Mouse (Mus musculus): ENCODE data around the gene Kcnq2. TPM values are rescaled to one million over a fixed set of nuclear protein-coding genes. Genes with fewer than 3 reads are reported as not detected.
A peak's percentile ranks its signal among the peaks of the same experiment; 100 is the strongest.

Gene Kcnq2
- polyA plus RNA-seq, 1 experiment from 2014 or later = 0.25 TPM

- ATAC-seq (ENCODE audit: insufficient number of reproducible peaks, low FRiP score, low TSS enrichment, low read depth) (no peak), DNase-seq (ENCODE audit: low spot score) (no peak)
- 5% methylated on average over 7 of the region's 7 CpGs for WGBS
- H3K4me1 ChIP-seq (ENCODE audit: control insufficient read depth, insufficient read depth, low read length) = 0 out of 2 replicates have a peak, but pooled peaks cover 4% of the 10 kb centered on the region
- H3K4me3 ChIP-seq (ENCODE audit: low read depth, low read length) = no peak overlapping the region
- H3K9me3 ChIP-seq (ENCODE audit: control insufficient read depth, low read length) = no peaks in the 10 kb centered on the region
- no peak overlapping the region for H3K27ac ChIP-seq (replicated peaks; ENCODE audit: low read depth, low read length)
- H3K4me2 ChIP-seq (ENCODE audit: low read depth, severe bottlenecking) = no peak overlapping the region
- peaks cover 34% of the 10 kb centered on the region for H3K27me3 ChIP-seq (ENCODE audit: control insufficient read depth, insufficient read depth, low read length)
- H3K9ac ChIP-seq (ENCODE audit: low read length) = no peak overlapping the region
- no peaks in the 10 kb centered on the region for H3K36me3 ChIP-seq (ENCODE audit: control insufficient read depth, insufficient read depth, low read length)
Measured at GRCm38 (mm10) chr2:181041941-181042340, 93.2 kb downstream of the Kcnq2 start.

- Histone ChIP-seq H3K4me1 (ENCODE audit: control insufficient read depth, insufficient read depth, low read length) (0 out of 2 replicates have a peak, but pooled peaks cover 4% of the 10 kb centered on the region), H3K27me3 (ENCODE audit: control insufficient read depth, insufficient read depth, low read length) (peaks cover 39% of the 10 kb centered on the region), H3K36me3 (ENCODE audit: control insufficient read depth, insufficient read depth, low read length) (no peaks in the 10 kb centered on the region), H3K9ac (ENCODE audit: low read length) (no peak overlapping the region), H3K4me2 (ENCODE audit: low read depth, severe bottlenecking) (peak overlapping the region; percentile 92), H3K27ac (replicated peaks; ENCODE audit: low read depth, low read length) (no peak overlapping the region), H3K9me3 (ENCODE audit: control insufficient read depth, low read length) (no peaks in the 10 kb centered on the region), H3K4me3 (ENCODE audit: low read depth, low read length) (peak overlapping the region; percentile 52)
- 1% methylated on average over 16 of the region's 16 CpGs for WGBS
- DNase-seq (ENCODE audit: low spot score) (peak; percentile 72), ATAC-seq (ENCODE audit: insufficient number of reproducible peaks, low FRiP score, low TSS enrichment, low read depth) (0 out of 2 replicates have a peak, but pooled peaks have one; percentile 19)
Measured at GRCm38 (mm10) chr2:181039356-181039680, 95.8 kb downstream of the Kcnq2 start.

- Histone ChIP-seq H3K4me2 (ENCODE audit: low read depth, severe bottlenecking) (peak overlapping the region; percentile 92), H3K27ac (replicated peaks; ENCODE audit: low read depth, low read length) (no peak overlapping the region), H3K36me3 (ENCODE audit: control insufficient read depth, insufficient read depth, low read length) (no peaks in the 10 kb centered on the region), H3K9ac (ENCODE audit: low read length) (no peak overlapping the region), H3K9me3 (ENCODE audit: control insufficient read depth, low read length) (no peaks in the 10 kb centered on the region), H3K27me3 (ENCODE audit: control insufficient read depth, insufficient read depth, low read length) (peaks cover 39% of the 10 kb centered on the region), H3K4me1 (ENCODE audit: control insufficient read depth, insufficient read depth, low read length) (0 out of 2 replicates have a peak, but pooled peaks cover under 1% of the 10 kb centered on the region), H3K4me3 (ENCODE audit: low read depth, low read length) (peak overlapping the region; percentile 52)
- no peak; the same call in 1 of the 2 replicates for ATAC-seq (ENCODE audit: insufficient number of reproducible peaks, low FRiP score, low TSS enrichment, low read depth)
- DNase-seq (ENCODE audit: low spot score) = no peak
- under 1% methylated on average over 59 of the region's 63 CpGs for WGBS
Measured at GRCm38 (mm10) chr2:181038644-181039355, 96.3 kb downstream of the Kcnq2 start.

GRCm38 (mm10) chr2:181036561-181036960 lies 98.5 kb downstream of the Kcnq2 start:
- H3K27ac ChIP-seq (replicated peaks; ENCODE audit: low read depth, low read length) = no peak overlapping the region
- no peak overlapping the region for H3K4me3 ChIP-seq (ENCODE audit: low read depth, low read length)
- no peak for ATAC-seq (ENCODE audit: insufficient number of reproducible peaks, low FRiP score, low TSS enrichment, low read depth)
- no peak for DNase-seq (ENCODE audit: low spot score)
- H3K4me1 ChIP-seq (ENCODE audit: control insufficient read depth, insufficient read depth, low read length) = no peaks in the 10 kb centered on the region
- peaks cover 39% of the 10 kb centered on the region for H3K27me3 ChIP-seq (ENCODE audit: control insufficient read depth, insufficient read depth, low read length)
- 76% methylated on average over 6 of the region's 6 CpGs for WGBS
- H3K9me3 ChIP-seq (ENCODE audit: control insufficient read depth, low read length) = no peaks in the 10 kb centered on the region
- no peak overlapping the region for H3K4me2 ChIP-seq (ENCODE audit: low read depth, severe bottlenecking)
- no peaks in the 10 kb centered on the region for H3K36me3 ChIP-seq (ENCODE audit: control insufficient read depth, insufficient read depth, low read length)
- no peak overlapping the region for H3K9ac ChIP-seq (ENCODE audit: low read length)

- Histone ChIP-seq H3K4me3 (ENCODE audit: low read depth, low read length) (no peak overlapping the region), H3K4me1 (ENCODE audit: control insufficient read depth, insufficient read depth, low read length) (no peaks in the 10 kb centered on the region), H3K9ac (ENCODE audit: low read length) (no peak overlapping the region), H3K4me2 (ENCODE audit: low read depth, severe bottlenecking) (no peak overlapping the region), H3K27ac (replicated peaks; ENCODE audit: low read depth, low read length) (no peak overlapping the region), H3K27me3 (ENCODE audit: control insufficient read depth, insufficient read depth, low read length) (peaks cover 33% of the 10 kb centered on the region), H3K36me3 (ENCODE audit: control insufficient read depth, insufficient read depth, low read length) (no peaks in the 10 kb centered on the region), H3K9me3 (ENCODE audit: control insufficient read depth, low read length) (no peaks in the 10 kb centered on the region)
- ATAC-seq (ENCODE audit: insufficient number of reproducible peaks, low FRiP score, low TSS enrichment, low read depth) = no peak
- WGBS = 81% methylated on average over 7 of the region's 7 CpGs
- no peak for DNase-seq (ENCODE audit: low spot score)
Measured at GRCm38 (mm10) chr2:181035186-181035585, 99.9 kb downstream of the Kcnq2 start.

GRCm38 (mm10) chr2:181033310-181033709 lies 101.8 kb downstream of the Kcnq2 start:
- Histone ChIP-seq H3K27ac (replicated peaks; ENCODE audit: low read depth, low read length) (no peak overlapping the region), H3K4me3 (ENCODE audit: low read depth, low read length) (no peak overlapping the region), H3K36me3 (ENCODE audit: control insufficient read depth, insufficient read depth, low read length) (no peaks in the 10 kb centered on the region), H3K4me1 (ENCODE audit: control insufficient read depth, insufficient read depth, low read length) (no peaks in the 10 kb centered on the region), H3K4me2 (ENCODE audit: low read depth, severe bottlenecking) (no peak overlapping the region), H3K9ac (ENCODE audit: low read length) (no peak overlapping the region; the same call in 1 of the 2 replicates), H3K27me3 (ENCODE audit: control insufficient read depth, insufficient read depth, low read length) (peaks cover 17% of the 10 kb centered on the region), H3K9me3 (ENCODE audit: control insufficient read depth, low read length) (no peaks in the 10 kb centered on the region)
- WGBS = 76% methylated on average over 6 of the region's 6 CpGs
- DNase-seq (ENCODE audit: low spot score) = no peak
- no peak for ATAC-seq (ENCODE audit: insufficient number of reproducible peaks, low FRiP score, low TSS enrichment, low read depth)

GRCm38 (mm10) chr2:181032407-181032806 lies 102.7 kb downstream of the Kcnq2 start:
- Histone ChIP-seq H3K9me3 (ENCODE audit: control insufficient read depth, low read length) (no peaks in the 10 kb centered on the region), H3K4me3 (ENCODE audit: low read depth, low read length) (no peak overlapping the region), H3K27ac (replicated peaks; ENCODE audit: low read depth, low read length) (no peak overlapping the region), H3K9ac (ENCODE audit: low read length) (no peak overlapping the region), H3K4me2 (ENCODE audit: low read depth, severe bottlenecking) (no peak overlapping the region), H3K4me1 (ENCODE audit: control insufficient read depth, insufficient read depth, low read length) (no peaks in the 10 kb centered on the region), H3K36me3 (ENCODE audit: control insufficient read depth, insufficient read depth, low read length) (no peaks in the 10 kb centered on the region), H3K27me3 (ENCODE audit: control insufficient read depth, insufficient read depth, low read length) (peaks cover 10% of the 10 kb centered on the region; the same call in 1 of the 2 replicates)
- DNase-seq (ENCODE audit: low spot score) (peak; percentile 41), ATAC-seq (ENCODE audit: insufficient number of reproducible peaks, low FRiP score, low TSS enrichment, low read depth) (no peak)
- WGBS = 35% methylated on average over 5 of the region's 5 CpGs

GRCm38 (mm10) chr2:181031406-181031934 lies 103.6 kb downstream of the Kcnq2 start:
- Histone ChIP-seq H3K4me1 (ENCODE audit: control insufficient read depth, insufficient read depth, low read length) (no peaks in the 10 kb centered on the region), H3K9me3 (ENCODE audit: control insufficient read depth, low read length) (no peaks in the 10 kb centered on the region), H3K4me3 (ENCODE audit: low read depth, low read length) (no peak overlapping the region), H3K4me2 (ENCODE audit: low read depth, severe bottlenecking) (no peak overlapping the region), H3K27ac (replicated peaks; ENCODE audit: low read depth, low read length) (no peak overlapping the region), H3K9ac (ENCODE audit: low read length) (no peak overlapping the region), H3K27me3 (ENCODE audit: control insufficient read depth, insufficient read depth, low read length) (peaks cover 2% of the 10 kb centered on the region; the same call in 1 of the 2 replicates), H3K36me3 (ENCODE audit: control insufficient read depth, insufficient read depth, low read length) (no peaks in the 10 kb centered on the region)
- no peak for DNase-seq (ENCODE audit: low spot score)
- WGBS = 81% methylated on average over 11 of the region's 11 CpGs
- no peak for ATAC-seq (ENCODE audit: insufficient number of reproducible peaks, low FRiP score, low TSS enrichment, low read depth)
